Mouse (Mus musculus): ENCODE results near the gene Gm20388. TPM values are rescaled to one million over a fixed set of nuclear protein-coding genes. Genes with fewer than 3 reads are reported as not detected.
A peak's percentile ranks its signal among the peaks of the same experiment; 100 is the strongest.

Gene Gm20388
- polyA plus RNA-seq, 1 experiment from 2014 or later = 8.3 TPM

- H3K27me3 ChIP-seq (replicated peaks; ENCODE audit: control insufficient read depth, insufficient read depth, low read length) = no peaks in the 10 kb centered on the region
- DNase-seq (ENCODE audit: low spot score) (no peak), ATAC-seq (replicated peaks; ENCODE audit: low FRiP score, low TSS enrichment, low read depth) (no peak)
- peak overlapping the region; percentile 57; the same call in 1 of the 2 replicates for H3K27ac ChIP-seq (ENCODE audit: low read depth)
- H3K4me2 ChIP-seq (ENCODE audit: low read length) = no peak overlapping the region
- H3K9me3 ChIP-seq (ENCODE audit: control insufficient read depth, low read length) = no peaks in the 10 kb centered on the region
- 46% methylated on average over 8 of the region's 8 CpGs for WGBS
- H3K36me3 ChIP-seq (ENCODE audit: control insufficient read depth, insufficient read depth, low read length) = no peaks in the 10 kb centered on the region
- peaks cover 41% of the 10 kb centered on the region for H3K4me1 ChIP-seq (replicated peaks; ENCODE audit: control insufficient read depth, insufficient read depth, low read length)
- no peak overlapping the region for H3K4me3 ChIP-seq (ENCODE audit: low read depth, low read length)
- no peak overlapping the region for H3K9ac ChIP-seq (ENCODE audit: low read length)
These were observed 4353.4 kb downstream of the Gm20388 start for GRCm38 (mm10) chr8:124264032-124264431.

- H3K9ac ChIP-seq (ENCODE audit: low read length) = no peak overlapping the region
- H3K27me3 ChIP-seq (replicated peaks; ENCODE audit: control insufficient read depth, insufficient read depth, low read length) = no peaks in the 10 kb centered on the region
- 75% methylated on average over 12 of the region's 12 CpGs for WGBS
- peak overlapping the region; percentile 54; the same call in 1 of the 2 replicates for H3K27ac ChIP-seq (ENCODE audit: low read depth)
- peaks cover 41% of the 10 kb centered on the region for H3K4me1 ChIP-seq (replicated peaks; ENCODE audit: control insufficient read depth, insufficient read depth, low read length)
- no peaks in the 10 kb centered on the region for H3K36me3 ChIP-seq (ENCODE audit: control insufficient read depth, insufficient read depth, low read length)
- no peaks in the 10 kb centered on the region for H3K9me3 ChIP-seq (ENCODE audit: control insufficient read depth, low read length)
- H3K4me2 ChIP-seq (ENCODE audit: low read length) = no peak overlapping the region
- H3K4me3 ChIP-seq (ENCODE audit: low read depth, low read length) = no peak overlapping the region
- DNase-seq (ENCODE audit: low spot score) (no peak), ATAC-seq (replicated peaks; ENCODE audit: low FRiP score, low TSS enrichment, low read depth) (no peak)
These were observed 4354.0 kb downstream of the Gm20388 start for GRCm38 (mm10) chr8:124264671-124265070.

DNA sequence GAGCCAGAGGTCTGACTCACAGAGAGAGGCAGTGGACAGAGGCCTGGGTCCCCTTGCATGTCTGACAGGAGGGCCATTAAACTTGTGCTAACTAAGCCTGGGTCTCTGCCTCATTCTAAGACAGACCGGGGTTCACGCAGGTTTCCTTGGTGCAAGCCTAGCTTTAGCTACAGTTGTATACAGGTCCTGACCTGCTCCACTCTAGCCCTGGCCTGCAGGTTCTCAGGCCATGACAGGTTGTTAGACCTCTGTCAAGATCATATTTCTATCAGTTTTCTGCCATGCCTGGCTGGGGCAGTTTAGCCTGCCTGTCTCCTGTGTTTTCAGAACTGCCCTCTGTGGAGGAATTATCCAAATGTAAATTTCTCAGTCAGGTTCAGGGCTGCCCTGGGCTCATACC lies 4354.5 kb downstream of the Gm20388 start:
- Histone ChIP-seq H3K9me3 (ENCODE audit: control insufficient read depth, low read length) (no peaks in the 10 kb centered on the region), H3K27ac (ENCODE audit: low read depth) (no peak overlapping the region), H3K9ac (ENCODE audit: low read length) (no peak overlapping the region), H3K36me3 (ENCODE audit: control insufficient read depth, insufficient read depth, low read length) (no peaks in the 10 kb centered on the region), H3K4me3 (ENCODE audit: low read depth, low read length) (no peak overlapping the region), H3K4me2 (ENCODE audit: low read length) (no peak overlapping the region), H3K4me1 (replicated peaks; ENCODE audit: control insufficient read depth, insufficient read depth, low read length) (peaks cover 39% of the 10 kb centered on the region), H3K27me3 (replicated peaks; ENCODE audit: control insufficient read depth, insufficient read depth, low read length) (no peaks in the 10 kb centered on the region)
- DNase-seq (ENCODE audit: low spot score) = no peak
- ATAC-seq (replicated peaks; ENCODE audit: low FRiP score, low TSS enrichment, low read depth) = no peak
- 47% methylated on average over 2 of the region's 2 CpGs for WGBS

GRCm38 (mm10) chr8:124265798-124266197 lies 4355.2 kb downstream of the Gm20388 start:
- Histone ChIP-seq H3K4me1 (replicated peaks; ENCODE audit: control insufficient read depth, insufficient read depth, low read length) (peaks cover 34% of the 10 kb centered on the region), H3K9ac (ENCODE audit: low read length) (no peak overlapping the region), H3K4me2 (ENCODE audit: low read length) (no peak overlapping the region), H3K9me3 (ENCODE audit: control insufficient read depth, low read length) (no peaks in the 10 kb centered on the region), H3K36me3 (ENCODE audit: control insufficient read depth, insufficient read depth, low read length) (no peaks in the 10 kb centered on the region), H3K27ac (ENCODE audit: low read depth) (no peak overlapping the region), H3K27me3 (replicated peaks; ENCODE audit: control insufficient read depth, insufficient read depth, low read length) (no peaks in the 10 kb centered on the region), H3K4me3 (ENCODE audit: low read depth, low read length) (no peak overlapping the region)
- WGBS = 62% methylated on average over 8 of the region's 8 CpGs
- no peak for DNase-seq (ENCODE audit: low spot score)
- peak; percentile 37; the same call in 1 of the 2 replicates for ATAC-seq (replicated peaks; ENCODE audit: low FRiP score, low TSS enrichment, low read depth)

DNA sequence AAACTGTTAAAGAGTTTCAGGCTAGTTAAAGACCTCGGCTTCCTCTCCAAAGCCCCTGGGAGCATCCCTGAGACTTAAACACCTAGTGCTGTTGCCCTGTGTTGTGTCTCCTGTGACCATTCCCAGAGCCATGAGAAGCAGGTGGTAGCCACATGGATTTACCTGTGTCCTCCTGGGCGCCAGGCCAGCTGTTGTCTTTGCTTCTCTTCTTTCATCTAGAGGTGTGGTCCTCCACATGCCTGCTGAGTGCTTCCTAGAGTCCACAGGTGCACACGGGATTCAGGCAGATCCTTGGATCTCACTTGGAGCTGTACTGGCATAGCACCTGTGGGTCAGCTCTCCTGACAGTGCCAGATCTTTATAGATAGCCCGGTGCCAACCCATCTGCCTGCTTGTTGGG lies 4356.6 kb downstream of the Gm20388 start:
- 76% methylated on average over 4 of the region's 4 CpGs for WGBS
- DNase-seq (ENCODE audit: low spot score) = no peak
- no peak for ATAC-seq (replicated peaks; ENCODE audit: low FRiP score, low TSS enrichment, low read depth)
- H3K27me3 ChIP-seq (replicated peaks; ENCODE audit: control insufficient read depth, insufficient read depth, low read length) = no peaks in the 10 kb centered on the region
- no peaks in the 10 kb centered on the region for H3K36me3 ChIP-seq (ENCODE audit: control insufficient read depth, insufficient read depth, low read length)
- H3K9ac ChIP-seq (ENCODE audit: low read length) = no peak overlapping the region
- H3K4me2 ChIP-seq (ENCODE audit: low read length) = no peak overlapping the region
- no peak overlapping the region for H3K27ac ChIP-seq (ENCODE audit: low read depth)
- no peaks in the 10 kb centered on the region for H3K9me3 ChIP-seq (ENCODE audit: control insufficient read depth, low read length)
- peaks cover 34% of the 10 kb centered on the region for H3K4me1 ChIP-seq (replicated peaks; ENCODE audit: control insufficient read depth, insufficient read depth, low read length)
- H3K4me3 ChIP-seq (ENCODE audit: low read depth, low read length) = no peak overlapping the region

DNA sequence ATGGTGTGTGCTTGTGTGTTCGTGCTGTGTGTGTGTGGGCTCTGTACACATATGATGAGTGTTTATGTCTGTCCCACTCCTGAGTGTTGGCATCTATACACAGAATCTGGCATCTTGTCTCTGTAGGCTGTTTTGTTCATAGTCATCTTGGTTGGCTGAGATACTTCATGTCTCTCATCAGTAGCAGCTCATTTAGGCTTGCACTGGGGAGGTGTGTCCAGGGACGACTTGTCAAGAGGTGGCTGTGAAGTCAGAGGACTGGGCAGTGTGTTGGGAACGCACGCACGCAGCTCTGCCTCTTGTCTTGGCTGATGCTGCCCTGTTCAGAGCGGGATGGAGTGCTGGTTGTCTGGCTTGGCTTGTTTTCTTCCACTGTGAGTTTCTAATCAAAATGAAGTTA lies 4359.9 kb downstream of the Gm20388 start:
- H3K27me3 ChIP-seq (replicated peaks; ENCODE audit: control insufficient read depth, insufficient read depth, low read length) = no peaks in the 10 kb centered on the region
- H3K27ac ChIP-seq (ENCODE audit: low read depth) = no peak overlapping the region
- H3K9me3 ChIP-seq (ENCODE audit: control insufficient read depth, low read length) = no peaks in the 10 kb centered on the region
- H3K36me3 ChIP-seq (ENCODE audit: control insufficient read depth, insufficient read depth, low read length) = no peaks in the 10 kb centered on the region
- ATAC-seq (replicated peaks; ENCODE audit: low FRiP score, low TSS enrichment, low read depth) (no peak), DNase-seq (ENCODE audit: low spot score) (no peak)
- H3K4me2 ChIP-seq (ENCODE audit: low read length) = no peak overlapping the region
- H3K4me3 ChIP-seq (ENCODE audit: low read depth, low read length) = no peak overlapping the region
- H3K9ac ChIP-seq (ENCODE audit: low read length) = no peak overlapping the region
- peaks cover 16% of the 10 kb centered on the region for H3K4me1 ChIP-seq (replicated peaks; ENCODE audit: control insufficient read depth, insufficient read depth, low read length)
- 85% methylated on average over 6 of the region's 6 CpGs for WGBS

GRCm38 (mm10) chr8:124270904-124271303 lies 4360.3 kb downstream of the Gm20388 start:
- ATAC-seq (replicated peaks; ENCODE audit: low FRiP score, low TSS enrichment, low read depth) = no peak

GRCm38 (mm10) chr8:124271518-124271917 lies 4360.9 kb downstream of the Gm20388 start:
- WGBS = 79% methylated on average over 12 of the region's 12 CpGs
- H3K9me3 ChIP-seq (ENCODE audit: control insufficient read depth, low read length) = no peaks in the 10 kb centered on the region
- H3K27me3 ChIP-seq (replicated peaks; ENCODE audit: control insufficient read depth, insufficient read depth, low read length) = no peaks in the 10 kb centered on the region
- H3K9ac ChIP-seq (ENCODE audit: low read length) = no peak overlapping the region
- H3K4me3 ChIP-seq (ENCODE audit: low read depth, low read length) = no peak overlapping the region
- peaks cover 14% of the 10 kb centered on the region; the same call in 1 of the 2 replicates for H3K4me1 ChIP-seq (replicated peaks; ENCODE audit: control insufficient read depth, insufficient read depth, low read length)
- H3K36me3 ChIP-seq (ENCODE audit: control insufficient read depth, insufficient read depth, low read length) = no peaks in the 10 kb centered on the region
- H3K4me2 ChIP-seq (ENCODE audit: low read length) = no peak overlapping the region
- no peak for DNase-seq (ENCODE audit: low spot score)
- ATAC-seq (replicated peaks; ENCODE audit: low FRiP score, low TSS enrichment, low read depth) = no peak
- H3K27ac ChIP-seq (ENCODE audit: low read depth) = no peak overlapping the region

More at GRCm38 (mm10) chr8:124270904-124271303, 4360.3 kb downstream of the Gm20388 start:
- H3K4me2 ChIP-seq (ENCODE audit: low read length) = no peak overlapping the region
- no peaks in the 10 kb centered on the region for H3K36me3 ChIP-seq (ENCODE audit: control insufficient read depth, insufficient read depth, low read length)
- WGBS = 76% methylated on average over 11 of the region's 11 CpGs
- no peaks in the 10 kb centered on the region for H3K27me3 ChIP-seq (replicated peaks; ENCODE audit: control insufficient read depth, insufficient read depth, low read length)
- H3K9me3 ChIP-seq (ENCODE audit: control insufficient read depth, low read length) = no peaks in the 10 kb centered on the region
- DNase-seq (ENCODE audit: low spot score) = no peak
- peaks cover 14% of the 10 kb centered on the region; the same call in 1 of the 2 replicates for H3K4me1 ChIP-seq (replicated peaks; ENCODE audit: control insufficient read depth, insufficient read depth, low read length)
- no peak overlapping the region for H3K9ac ChIP-seq (ENCODE audit: low read length)
- H3K27ac ChIP-seq (ENCODE audit: low read depth) = no peak overlapping the region
- no peak overlapping the region for H3K4me3 ChIP-seq (ENCODE audit: low read depth, low read length)

DNA sequence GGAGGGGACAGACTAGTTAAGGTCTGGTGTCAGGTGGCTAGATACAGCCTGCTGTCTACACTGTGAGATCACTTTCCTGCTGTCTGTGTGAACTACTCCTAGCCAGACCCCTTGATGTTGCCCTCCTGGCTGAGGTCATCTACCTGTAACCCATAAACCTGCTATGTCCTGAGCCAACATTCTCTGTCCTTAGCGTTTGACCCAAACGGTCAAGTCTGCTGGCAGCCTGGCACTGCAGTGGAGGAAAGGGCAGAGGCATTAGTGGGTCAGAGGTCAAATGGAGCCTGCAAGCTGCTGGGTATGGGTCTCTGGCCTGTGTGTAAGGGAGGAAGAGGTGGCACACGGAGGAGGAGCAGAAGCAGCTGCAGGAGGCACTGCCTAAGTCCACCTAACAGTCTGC lies 4362.2 kb downstream of the Gm20388 start:
- Histone ChIP-seq H3K4me2 (ENCODE audit: low read length) (no peak overlapping the region), H3K36me3 (ENCODE audit: control insufficient read depth, insufficient read depth, low read length) (no peaks in the 10 kb centered on the region), H3K9ac (ENCODE audit: low read length) (no peak overlapping the region), H3K27ac (ENCODE audit: low read depth) (no peak overlapping the region), H3K9me3 (ENCODE audit: control insufficient read depth, low read length) (no peaks in the 10 kb centered on the region), H3K4me3 (ENCODE audit: low read depth, low read length) (no peak overlapping the region), H3K4me1 (replicated peaks; ENCODE audit: control insufficient read depth, insufficient read depth, low read length) (peaks cover 14% of the 10 kb centered on the region; the same call in 1 of the 2 replicates), H3K27me3 (replicated peaks; ENCODE audit: control insufficient read depth, insufficient read depth, low read length) (no peaks in the 10 kb centered on the region)
- WGBS = 39% methylated on average over 3 of the region's 3 CpGs
- DNase-seq (ENCODE audit: low spot score) = no peak
- ATAC-seq (replicated peaks; ENCODE audit: low FRiP score, low TSS enrichment, low read depth) = no peak
